Mouse (Mus musculus) thymus, postnatal 14 days (tissue): ENCODE measurements around the gene Gabra3.

Experiments used
- DNase-seq: peaks from one replicate; pipeline ENCODE4 v3.0.0; 2021

The Gabra3 gene

GRCm38 (mm10) chrX:72656230-72656898 lies at the start of gene Gabra3:
Gene Gabra3 (minus strand): TSS chrX:72656848.
- no peak for DNase-seq

- DNase-seq, result no peak
Observed at GRCm38 (mm10) chrX:72655789-72656188, 859 bp downstream of the Gabra3 start.

DNA sequence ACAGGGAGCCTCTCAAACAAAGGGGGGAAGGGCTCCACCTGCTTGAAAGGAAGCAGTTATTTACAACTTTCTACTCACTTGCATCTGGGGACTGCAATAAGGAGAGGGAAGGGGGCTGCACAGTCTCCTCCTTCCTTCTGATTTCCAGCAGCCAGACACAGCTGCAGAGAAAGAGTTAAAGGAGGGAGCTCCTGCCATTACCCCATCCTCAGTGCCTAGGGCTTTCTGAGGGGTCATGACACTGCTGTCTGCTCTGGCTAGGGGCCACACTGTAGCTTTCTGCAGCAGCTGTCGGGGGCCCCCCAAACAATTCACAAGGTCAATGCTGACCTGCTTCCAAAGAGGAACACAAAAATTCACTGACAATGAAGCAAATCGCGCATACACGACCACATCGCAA lies 1.3 kb downstream of the Gabra3 start:
- DNase-seq, result no peak

GRCm38 (mm10) chrX:72650688-72651087 lies 6.0 kb downstream of the Gabra3 start:
- no peak for DNase-seq

DNA sequence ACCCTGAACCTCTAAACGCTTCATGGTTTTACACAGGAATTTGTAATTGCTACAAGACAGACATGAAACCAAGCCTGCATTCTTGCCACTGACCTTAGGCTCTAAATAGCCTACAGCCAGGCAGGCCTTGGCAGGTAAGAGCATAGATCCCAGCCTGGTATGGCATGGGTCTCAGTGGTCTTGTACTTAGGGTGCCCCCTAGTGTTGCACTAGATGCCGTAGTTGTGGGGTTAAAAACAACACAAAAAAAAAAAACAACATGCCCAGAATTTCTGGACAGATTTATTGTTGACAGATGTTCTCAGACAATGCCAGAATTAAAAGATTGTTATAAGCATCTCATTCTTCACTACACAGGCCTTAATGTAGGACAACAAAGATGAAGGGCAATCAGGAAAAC lies 12.0 kb downstream of the Gabra3 start:
- no peak for DNase-seq

GRCm38 (mm10) chrX:72497284-72497683 lies 159.4 kb downstream of the Gabra3 start:
- no peak for DNase-seq

DNA sequence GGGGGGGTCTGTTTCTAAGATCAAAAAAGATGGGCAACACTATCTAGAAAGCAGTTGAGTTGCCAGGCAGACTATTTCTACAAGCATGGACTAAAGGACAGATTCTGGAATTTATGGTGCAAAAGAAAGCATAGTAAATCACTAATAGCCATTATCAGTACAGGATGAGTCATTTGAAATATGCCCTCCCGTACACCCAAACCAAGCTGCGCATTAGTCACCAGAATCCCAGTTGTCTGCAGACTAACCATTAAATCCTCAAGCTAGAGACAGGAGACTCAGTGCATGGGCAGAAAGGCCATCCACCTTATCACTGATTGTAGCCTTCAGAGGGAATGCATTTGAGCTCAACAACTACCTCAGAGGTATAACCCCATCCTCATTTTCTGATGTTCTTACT lies 166.8 kb downstream of the Gabra3 start:
- no peak for DNase-seq

- DNase-seq, result no peak
Observed at GRCm38 (mm10) chrX:72386758-72387157, 269.9 kb downstream of the Gabra3 start, which contains the start of gene Magea10. Gene Magea10 (minus strand): TSS chrX:72386858.
